Mouse (Mus musculus) heart, embryonic 15.5 days (tissue): ENCODE results near the gene B3galt4. TPM values are rescaled to one million over a fixed set of nuclear protein-coding genes. Genes with fewer than 3 reads are reported as not detected.

Experiments used
- ATAC-seq: fragments of 200-750 bp; cut with Nextera tagmentation; replicated peaks from 2 replicates; pipeline ENCODE4 v1.8.0; 2017; ENCODE audit warnings: low read depth, moderate TSS enrichment; ENCODE audit not compliant: insufficient number of reproducible peaks, insufficient read depth, low FRiP score
- H3K27ac ChIP-seq: fragments of 300-500 bp; sonication (generic); 2 replicates; pipeline ENCODE4 v1.5.1; 2015; ENCODE audit warnings: mild to moderate bottlenecking, inconsistent platforms
- H3K27me3 ChIP-seq: fragments of 300-500 bp; sonication (generic); 2 replicates; pipeline ENCODE4 v1.6.1; 2015; ENCODE audit warnings: inconsistent platforms
- H3K36me3 ChIP-seq: fragments of 300-500 bp; sonication (generic); 2 replicates; pipeline ENCODE4 v1.6.1; 2015; ENCODE audit warnings: mild to moderate bottlenecking, inconsistent platforms
- H3K4me1 ChIP-seq: fragments of 300-500 bp; sonication (generic); replicated peaks from 2 replicates; pipeline ENCODE4 v1.6.1; 2015; ENCODE audit warnings: inconsistent platforms
- H3K4me2 ChIP-seq: fragments of 300-500 bp; sonication (generic); 2 replicates; pipeline ENCODE4 v1.6.1; 2015; ENCODE audit warnings: inconsistent platforms, mild to moderate bottlenecking, moderate library complexity
- H3K4me3 ChIP-seq: fragments of 300-500 bp; sonication (generic); 2 replicates; pipeline ENCODE4 v1.5.1; 2015; ENCODE audit warnings: mild to moderate bottlenecking, inconsistent platforms
- H3K9ac ChIP-seq: fragments of 300-500 bp; sonication (generic); 2 replicates; pipeline ENCODE4 v1.6.1; 2015; ENCODE audit warnings: mild to moderate bottlenecking, inconsistent platforms
- H3K9me3 ChIP-seq: fragments of 300-500 bp; sonication (generic); replicated peaks from 2 replicates; pipeline ENCODE4 v1.6.1; 2016; ENCODE audit warnings: inconsistent platforms
- WGBS: fragments of 180-500 bp; shearing (Covaris S2); methylation state at CpG from one replicate; pipeline ENCODE4 v1.1.7; 2015; ENCODE audit warnings: mixed read lengths; 5-methylcytosine and 5-hydroxymethylcytosine counted together
- polyA plus RNA-seq: library from polyadenylated mRNA; unstranded; fragments of >200 nt; fragmentation: Nextera tagmentation; extraction: Ambion mirVana; gene quantifications from 2 replicates; pipeline ENCODE4 v1.2.1, GENCODE M21; 2015

Gene B3galt4
- polyA plus RNA-seq, 1 experiment from 2014 or later: 5.1 TPM

- Histone ChIP-seq H3K27ac (no peak overlapping the region), H3K9ac (peak overlapping the region; percentile 80), H3K4me3 (peak overlapping the region; percentile 91), H3K36me3 (peaks cover 27% of the 10 kb centered on the region; the same call in 1 of the 2 replicates), H3K4me2 (peak overlapping the region; percentile 82), H3K4me1 (peaks cover 18% of the 10 kb centered on the region), H3K9me3 (no peaks in the 10 kb centered on the region), H3K27me3 (no peaks in the 10 kb centered on the region)
- whole genome bisulfite sequencing: 2% methylated on average over 26 of the region's 26 CpGs
- 0 out of 2 replicates have a peak, but pooled peaks have one; percentile 4 for ATAC-seq
These were observed 10.3 kb downstream of the B3galt4 start for GRCm38 (mm10) chr17:33940981-33941380.

- Histone ChIP-seq H3K27ac (peak within 1 kb of the TSS; percentile 62; the same call in 1 of the 2 replicates), H3K27me3 (no peaks in the 10 kb centered on the region), H3K4me1 (peaks cover 18% of the 10 kb centered on the region), H3K9ac (peak within 1 kb of the TSS; percentile 80), H3K36me3 (peaks cover 26% of the 10 kb centered on the region; the same call in 1 of the 2 replicates), H3K4me3 (peak within 1 kb of the TSS; percentile 91), H3K9me3 (no peaks in the 10 kb centered on the region), H3K4me2 (peak within 1 kb of the TSS; percentile 82)
- under 1% methylated on average over 36 of the region's 36 CpGs for WGBS
- peak; percentile 85 for ATAC-seq
These were observed 11.0 kb downstream of the B3galt4 start, which contains the start of the genes Pfdn6 and Wdr46 for GRCm38 (mm10) chr17:33940206-33940805. Gene Pfdn6 (minus strand): TSS chr17:33940343. Gene Wdr46 (plus strand): TSS chr17:33940660.

GRCm38 (mm10) chr17:33938783-33939182, 12.5 kb downstream of the B3galt4 start:
- no peaks in the 10 kb centered on the region for H3K27me3 ChIP-seq
- H3K9me3 ChIP-seq: no peaks in the 10 kb centered on the region
- no peak for ATAC-seq
- H3K36me3 ChIP-seq: peaks cover 23% of the 10 kb centered on the region; the same call in 1 of the 2 replicates
- H3K27ac ChIP-seq: no peak overlapping the region
- H3K4me1 ChIP-seq: peaks cover 18% of the 10 kb centered on the region
- peak overlapping the region; percentile 91 for H3K4me3 ChIP-seq
- H3K4me2 ChIP-seq: peak overlapping the region; percentile 82; the same call in 1 of the 2 replicates
- H3K9ac ChIP-seq: no peak overlapping the region
- WGBS: 75% methylated on average over 11 of the region's 11 CpGs

GRCm38 (mm10) chr17:33936993-33937392, 14.3 kb downstream of the B3galt4 start:
- H3K27ac ChIP-seq: no peak overlapping the region
- 81% methylated on average over 15 of the region's 15 CpGs for WGBS
- H3K4me2 ChIP-seq: no peak overlapping the region
- no peaks in the 10 kb centered on the region for H3K27me3 ChIP-seq
- ATAC-seq: no peak
- peaks cover 39% of the 10 kb centered on the region; the same call in 1 of the 2 replicates for H3K36me3 ChIP-seq
- H3K9me3 ChIP-seq: no peaks in the 10 kb centered on the region
- H3K9ac ChIP-seq: no peak overlapping the region
- no peak overlapping the region for H3K4me3 ChIP-seq
- peaks cover 18% of the 10 kb centered on the region for H3K4me1 ChIP-seq

GRCm38 (mm10) chr17:33935422-33936055, 15.7 kb downstream of the B3galt4 start:
- Histone ChIP-seq H3K4me3 (no peak overlapping the region), H3K9me3 (no peaks in the 10 kb centered on the region), H3K27ac (no peak overlapping the region), H3K4me2 (no peak overlapping the region), H3K9ac (no peak overlapping the region), H3K27me3 (no peaks in the 10 kb centered on the region), H3K4me1 (peaks cover 20% of the 10 kb centered on the region), H3K36me3 (peaks cover 40% of the 10 kb centered on the region; the same call in 1 of the 2 replicates)
- ATAC-seq: no peak
- 88% methylated on average over 21 of the region's 21 CpGs for WGBS

- Histone ChIP-seq H3K4me3 (no peak overlapping the region), H3K4me1 (peaks cover 22% of the 10 kb centered on the region), H3K27ac (no peak overlapping the region), H3K9me3 (no peaks in the 10 kb centered on the region), H3K27me3 (no peaks in the 10 kb centered on the region), H3K36me3 (peaks cover 40% of the 10 kb centered on the region; the same call in 1 of the 2 replicates), H3K4me2 (no peak overlapping the region), H3K9ac (no peak overlapping the region)
- 91% methylated on average over 15 of the region's 15 CpGs for WGBS
- ATAC-seq: no peak
These were observed 18.3 kb downstream of the B3galt4 start for GRCm38 (mm10) chr17:33932970-33933369.

- H3K27me3 ChIP-seq: no peaks in the 10 kb centered on the region
- no peak overlapping the region for H3K4me2 ChIP-seq
- no peak for ATAC-seq
- H3K4me1 ChIP-seq: peaks cover 26% of the 10 kb centered on the region
- peaks cover 37% of the 10 kb centered on the region; the same call in 1 of the 2 replicates for H3K36me3 ChIP-seq
- no peak overlapping the region for H3K9ac ChIP-seq
- no peak overlapping the region for H3K4me3 ChIP-seq
- no peak overlapping the region for H3K27ac ChIP-seq
- H3K9me3 ChIP-seq: no peaks in the 10 kb centered on the region
- WGBS: 81% methylated on average over 14 of the region's 14 CpGs
These were observed 18.8 kb downstream of the B3galt4 start for GRCm38 (mm10) chr17:33932448-33932847.

- Histone ChIP-seq H3K4me1 (peaks cover 26% of the 10 kb centered on the region), H3K27ac (no peak overlapping the region), H3K27me3 (no peaks in the 10 kb centered on the region), H3K36me3 (peaks cover 32% of the 10 kb centered on the region; the same call in 1 of the 2 replicates), H3K4me3 (0 out of 2 replicates have a peak overlapping the region, but pooled peaks have one; percentile 77), H3K9ac (no peak overlapping the region), H3K4me2 (peak overlapping the region; percentile 87; the same call in 1 of the 2 replicates), H3K9me3 (no peaks in the 10 kb centered on the region)
- no peak for ATAC-seq
- WGBS: 89% methylated on average over 11 of the region's 11 CpGs
These were observed 19.3 kb downstream of the B3galt4 start for GRCm38 (mm10) chr17:33931947-33932346.

GRCm38 (mm10) chr17:33931159-33931866, 20.0 kb downstream of the B3galt4 start:
- Histone ChIP-seq H3K9ac (peak overlapping the region; percentile 87; the same call in 1 of the 2 replicates), H3K9me3 (no peaks in the 10 kb centered on the region), H3K4me1 (peaks cover 26% of the 10 kb centered on the region), H3K27ac (no peak overlapping the region), H3K4me3 (peak overlapping the region; percentile 77), H3K36me3 (peaks cover 31% of the 10 kb centered on the region), H3K4me2 (peak overlapping the region; percentile 87), H3K27me3 (no peaks in the 10 kb centered on the region)
- WGBS: 48% methylated on average over 18 of the region's 18 CpGs
- ATAC-seq: no peak

- Histone ChIP-seq H3K4me3 (peak overlapping the region; percentile 77), H3K4me1 (peaks cover 26% of the 10 kb centered on the region), H3K9me3 (no peaks in the 10 kb centered on the region), H3K36me3 (peaks cover 29% of the 10 kb centered on the region), H3K27me3 (no peaks in the 10 kb centered on the region), H3K9ac (peak overlapping the region; percentile 87), H3K27ac (peak overlapping the region; percentile 99), H3K4me2 (peak overlapping the region; percentile 87)
- no peak for ATAC-seq
- under 1% methylated on average over 44 of the region's 45 CpGs for WGBS
These were observed 20.8 kb downstream of the B3galt4 start for GRCm38 (mm10) chr17:33930280-33931158.
